Mouse (Mus musculus) T-helper 1 cell (primary cell): Measurements from ENCODE around the gene Dnajc13.

Experiments
- in situ Hi-C: fragments of 300-600 bp; cut with MboI, MseI; formaldehyde crosslinking; loops from one replicate; pipeline ENCODE4 v1.15.1; 2025; ENCODE audit warnings: high pct_unique_total_duplicates

Dnajc13 gene

DNA sequence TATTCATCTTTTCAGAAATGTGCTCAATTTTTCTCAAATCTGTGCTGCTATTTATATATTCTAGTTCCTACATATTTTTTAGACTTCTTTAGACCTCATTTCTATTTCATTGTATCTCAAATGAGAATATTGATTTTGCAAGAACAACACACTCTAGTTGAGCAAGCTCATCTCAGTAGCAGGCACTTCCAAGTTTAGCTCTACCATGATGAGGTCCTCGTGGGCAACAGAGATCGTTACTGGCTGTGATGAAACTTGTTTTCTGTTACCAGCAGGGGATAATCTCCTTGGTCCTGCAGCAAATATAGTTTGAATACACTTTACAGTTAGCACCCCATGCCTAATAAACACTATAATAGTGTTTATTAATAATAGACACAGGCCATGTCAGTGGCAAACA lies 6.6 kb downstream of the Dnajc13 start:
- in situ Hi-C loops = no loop called here

DNA sequence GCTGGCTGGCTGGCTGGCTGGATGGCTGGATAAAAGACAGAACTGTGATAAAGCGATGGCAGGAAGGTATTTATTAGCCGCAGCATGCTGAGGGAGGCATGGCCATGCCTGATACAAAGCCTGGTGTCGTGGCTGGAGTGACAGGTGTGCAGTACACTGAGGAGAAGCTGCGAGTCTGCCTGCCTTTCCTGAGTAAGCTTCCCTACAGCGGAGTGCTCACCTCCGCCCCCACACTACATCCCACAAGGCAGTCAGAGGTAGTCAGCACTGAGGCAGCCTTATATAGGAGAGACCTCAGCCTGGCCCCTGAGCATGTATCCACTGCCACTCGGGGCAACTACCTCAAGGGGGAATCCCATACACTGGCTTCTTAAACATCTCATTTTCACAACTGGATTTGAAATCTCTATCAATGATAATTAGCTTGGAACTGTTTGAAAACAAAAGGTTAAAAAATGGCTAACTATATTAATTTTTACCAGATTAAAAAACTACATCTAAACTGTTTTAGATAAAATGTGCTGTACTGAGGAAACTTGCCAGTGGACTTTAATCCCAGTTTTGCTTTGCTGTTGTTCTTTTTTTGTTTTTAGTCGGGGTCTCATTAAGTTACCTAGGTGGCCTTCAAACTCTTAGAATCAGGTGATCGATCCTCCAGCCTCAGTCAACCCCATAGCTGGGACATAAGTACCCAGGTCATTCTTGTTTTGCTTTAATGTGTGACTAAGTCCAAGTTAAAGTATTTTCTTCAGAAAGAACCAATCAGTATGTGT lies 8.1 kb downstream of the Dnajc13 start:
- in situ Hi-C loops = no loop called here

- in situ Hi-C loops = no loop called here
Observed at GRCm38 (mm10) chr9:104252637-104253036, 10.1 kb downstream of the Dnajc13 start.

DNA sequence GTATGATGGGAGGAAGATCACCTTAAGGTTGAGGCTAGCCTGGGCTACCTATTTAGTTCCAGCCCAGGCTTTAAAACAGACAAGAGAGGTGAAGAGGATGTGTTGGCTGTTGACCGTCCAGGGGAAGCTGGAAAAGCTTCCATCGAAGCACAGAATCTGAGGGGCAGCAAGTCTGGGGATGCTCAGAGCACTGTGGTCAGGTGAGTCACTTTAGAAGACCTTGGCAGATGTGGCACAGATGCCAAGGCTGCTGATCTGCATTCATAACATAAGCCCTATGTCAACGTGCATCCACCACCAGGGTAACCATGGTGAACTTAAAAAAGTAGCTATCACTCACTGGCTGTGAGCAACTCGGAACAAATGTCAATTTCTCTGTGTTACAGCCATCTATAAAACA lies 11.0 kb downstream of the Dnajc13 start:
- in situ Hi-C loops = no loop called here

GRCm38 (mm10) chr9:104251111-104251510 lies 11.6 kb downstream of the Dnajc13 start:
- in situ Hi-C loops = no loop called here

- in situ Hi-C loops = no loop called here
Observed at GRCm38 (mm10) chr9:104247307-104247987, 15.3 kb downstream of the Dnajc13 start.

GRCm38 (mm10) chr9:104243799-104244466 lies 18.8 kb downstream of the Dnajc13 start:
- in situ Hi-C loops = no loop called here

DNA sequence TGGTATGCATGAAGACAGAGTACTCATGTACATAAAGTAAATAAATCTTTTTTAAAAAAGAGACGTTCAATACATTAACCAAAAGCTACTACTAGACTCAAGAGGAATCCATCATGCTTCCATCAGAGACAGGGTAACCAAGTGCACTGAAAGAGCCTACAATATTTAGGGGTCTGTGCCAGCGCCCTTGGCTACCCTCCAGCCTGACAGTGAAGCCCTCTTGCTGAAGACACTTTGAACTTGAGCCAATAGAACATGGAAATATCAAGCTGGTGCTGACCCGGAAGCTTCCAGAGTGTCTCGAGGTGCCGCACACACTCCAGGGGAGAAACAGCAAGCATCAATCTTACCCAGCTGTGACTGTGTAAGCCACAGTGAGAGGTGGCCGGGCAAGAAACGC lies 22.6 kb downstream of the Dnajc13 start:
- in situ Hi-C loops = no loop called here

DNA sequence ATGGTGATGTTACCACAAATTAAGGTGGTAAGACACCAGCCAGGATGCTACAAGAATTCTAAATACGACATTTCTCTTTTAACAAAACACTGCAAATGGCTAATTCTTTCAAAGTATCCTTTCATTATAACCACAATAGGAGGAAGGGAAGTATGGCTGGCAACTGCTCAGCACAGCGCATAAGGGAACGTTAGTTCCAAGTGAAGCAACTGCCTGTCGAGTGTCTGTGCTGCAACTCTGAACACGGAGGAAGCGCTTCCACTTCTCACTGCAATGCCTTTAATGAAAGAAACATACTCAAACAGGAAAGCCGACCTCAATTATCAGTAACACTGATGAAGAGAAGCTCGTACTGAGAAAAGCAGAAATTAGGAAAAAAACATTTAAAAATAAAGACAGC lies 23.7 kb downstream of the Dnajc13 start:
- in situ Hi-C loops = no loop called here

DNA sequence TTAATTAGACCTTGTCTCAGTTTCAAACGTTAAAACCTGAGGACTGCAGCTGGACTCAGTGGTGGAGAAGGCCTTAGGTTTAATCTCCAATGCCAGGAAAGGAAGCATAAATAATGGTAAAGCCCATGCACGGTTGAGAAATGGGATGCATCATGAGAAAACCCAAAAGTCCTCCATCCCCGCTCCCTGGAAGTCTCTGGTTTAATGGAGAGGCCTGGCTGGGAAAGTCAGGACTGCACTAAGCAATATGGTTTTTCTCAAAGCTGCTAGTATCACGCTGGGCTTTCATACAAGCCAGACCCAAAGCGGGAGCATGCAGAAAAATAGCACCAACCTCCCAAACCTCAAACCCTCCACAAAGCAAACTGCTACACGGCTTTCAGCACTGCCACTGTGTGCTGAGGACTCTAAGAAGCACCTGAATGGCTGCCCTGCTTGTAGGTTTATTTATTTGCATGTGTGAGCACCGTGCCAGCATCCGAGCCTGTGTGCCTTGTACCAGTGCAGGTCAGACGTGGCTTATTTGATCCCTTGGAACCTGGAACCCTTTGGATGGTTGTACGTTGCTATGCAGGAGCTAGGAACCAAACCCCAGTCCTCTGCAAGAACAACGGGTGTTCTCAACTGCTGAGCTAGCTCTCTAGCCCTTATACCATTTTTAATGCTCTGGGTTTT lies 26.3 kb downstream of the Dnajc13 start:
- in situ Hi-C loops = no loop called here

GRCm38 (mm10) chr9:104235751-104236150 lies 27.0 kb downstream of the Dnajc13 start:
- in situ Hi-C loops = no loop called here

DNA sequence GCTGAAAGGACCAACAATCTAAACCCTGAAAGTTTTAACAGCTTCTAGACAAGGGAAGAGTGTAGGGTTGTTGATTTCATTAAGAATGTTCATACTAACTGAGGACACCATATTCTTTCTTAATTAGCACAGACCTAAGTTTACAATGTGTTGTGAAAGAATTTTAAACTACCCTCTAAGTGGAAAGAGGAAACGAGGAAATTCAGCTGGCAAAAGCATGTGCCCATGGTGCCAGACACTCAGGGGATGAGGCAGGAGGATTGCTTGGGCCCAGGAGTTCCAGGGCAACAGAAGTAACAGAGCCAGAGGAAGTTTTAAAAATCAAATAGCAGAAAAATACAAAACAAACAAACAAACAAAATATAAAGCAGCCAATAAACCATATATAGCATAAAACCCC lies 28.9 kb downstream of the Dnajc13 start:
- in situ Hi-C loops = no loop called here

DNA sequence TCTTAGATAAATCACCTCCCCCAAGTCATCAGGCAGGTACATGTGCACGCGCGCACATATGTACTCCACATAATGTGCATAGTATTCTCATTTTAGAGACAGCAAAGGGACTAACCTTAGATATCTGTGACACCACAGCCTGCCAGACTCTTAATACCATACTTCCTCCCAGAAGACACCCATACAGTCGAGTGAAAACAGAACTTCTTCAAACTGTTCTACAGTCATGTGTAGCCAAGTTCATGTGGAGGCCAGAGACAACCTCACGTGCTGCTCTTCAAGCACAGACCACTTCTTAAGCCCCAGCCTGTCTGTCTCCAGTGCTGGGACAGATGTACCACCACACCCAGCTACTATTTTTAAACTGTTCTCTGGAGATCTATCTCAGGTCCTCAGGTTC lies 29.7 kb downstream of the Dnajc13 start:
- in situ Hi-C loops = no loop called here

DNA sequence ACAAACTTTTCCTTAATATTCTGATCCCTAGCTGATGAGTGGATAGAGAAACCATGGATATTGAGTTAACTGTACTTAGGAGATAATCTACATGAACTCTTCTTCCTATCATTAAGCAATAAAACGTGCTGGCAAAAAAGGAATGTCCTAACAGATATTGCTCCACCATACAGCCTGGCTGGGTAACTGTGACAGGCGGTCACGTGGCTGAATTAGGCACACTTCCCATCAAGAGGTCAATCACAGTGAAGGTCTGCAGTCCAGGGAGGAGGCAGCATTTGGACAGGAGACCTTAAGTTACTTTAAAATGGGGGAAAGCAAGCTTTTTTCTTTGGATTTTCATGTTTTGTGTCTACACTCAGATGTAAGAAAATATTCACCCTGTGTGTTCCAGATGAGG lies 30.7 kb downstream of the Dnajc13 start:
- in situ Hi-C loops = no loop called here

DNA sequence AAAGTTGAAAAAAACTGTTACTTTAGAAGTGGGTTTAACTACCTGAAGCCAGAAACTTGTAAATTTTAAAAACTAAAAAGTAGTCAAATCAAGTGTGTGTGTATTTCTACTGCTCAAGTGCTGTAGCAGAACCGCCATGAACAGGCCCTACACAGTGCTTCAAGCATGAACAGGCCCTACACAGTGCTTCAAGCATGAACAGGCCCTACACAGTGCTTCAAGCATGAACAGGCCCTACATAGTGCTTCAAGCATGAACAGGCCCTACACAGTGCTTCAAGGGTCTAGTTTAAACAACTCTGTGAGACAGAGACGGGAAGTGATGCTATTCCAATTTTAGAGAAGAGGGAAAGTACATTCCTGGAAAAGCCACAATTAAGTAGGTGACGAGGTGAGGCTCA lies 51.3 kb downstream of the Dnajc13 start:
- in situ Hi-C loops = no loop called here

- in situ Hi-C loops = no loop called here
Observed at GRCm38 (mm10) chr9:104203851-104204250, 58.9 kb downstream of the Dnajc13 start.

- in situ Hi-C loops = loop anchor here (25.0 kb wide), 2 partner anchors 857 to 868 kb away; partner anchors contain the start of gene Mrpl3
Observed at GRCm38 (mm10) chr9:104194528-104194927, 68.2 kb downstream of the Dnajc13 start.

GRCm38 (mm10) chr9:104193900-104194299 lies 68.8 kb downstream of the Dnajc13 start:
- in situ Hi-C loops = loop anchor here (25.0 kb wide), 2 partner anchors 857 to 868 kb away; partner anchors contain the start of gene Mrpl3

- in situ Hi-C loops = loop anchor here (25.0 kb wide), 2 partner anchors 856 to 869 kb away; partner anchors contain the start of gene Mrpl3
Observed at GRCm38 (mm10) chr9:104193327-104193726, 69.4 kb downstream of the Dnajc13 start.

DNA sequence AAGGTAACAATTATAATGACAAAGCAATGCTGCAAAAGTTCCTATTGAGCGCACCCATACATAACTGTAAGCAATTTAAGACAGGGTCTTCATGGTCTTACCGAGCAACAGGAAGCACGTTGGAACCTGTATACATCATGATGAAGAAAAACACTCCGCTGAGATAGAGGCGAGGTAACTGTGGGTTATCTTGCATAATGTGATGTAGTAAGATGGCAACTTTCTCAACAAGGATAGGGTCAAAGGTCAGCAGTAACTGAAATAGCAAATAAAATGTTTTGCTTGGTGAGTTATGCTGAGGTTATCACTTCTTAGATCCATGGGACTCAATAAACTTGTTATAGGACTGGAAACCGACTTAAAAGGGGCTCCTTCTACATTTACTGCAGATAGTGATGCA lies 70.2 kb downstream of the Dnajc13 start:
- in situ Hi-C loops = loop anchor here (25.0 kb wide), 2 partner anchors 855 to 870 kb away; partner anchors contain the start of gene Mrpl3

DNA sequence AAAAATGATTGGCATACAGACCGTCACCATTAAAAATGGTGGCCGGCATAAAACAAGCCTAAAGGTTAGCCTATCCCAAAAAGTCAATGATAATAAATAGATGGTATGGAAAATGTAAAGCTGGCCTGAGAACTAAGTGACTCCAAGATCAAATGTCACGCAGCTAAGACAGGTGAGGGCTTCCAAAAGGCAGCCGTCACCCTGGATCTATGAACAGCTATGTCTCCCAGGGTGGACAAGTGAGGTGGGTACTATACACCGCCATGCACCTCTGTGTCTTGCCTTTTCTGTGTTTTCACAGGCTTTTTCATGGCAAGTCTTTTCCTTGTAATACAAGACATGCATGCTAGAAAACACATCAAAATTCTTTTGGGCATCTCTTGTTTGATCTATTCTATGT lies 73.1 kb downstream of the Dnajc13 start:
- in situ Hi-C loops = loop anchor here (25.0 kb wide), 2 partner anchors 852 to 873 kb away; partner anchors contain the start of gene Mrpl3

DNA sequence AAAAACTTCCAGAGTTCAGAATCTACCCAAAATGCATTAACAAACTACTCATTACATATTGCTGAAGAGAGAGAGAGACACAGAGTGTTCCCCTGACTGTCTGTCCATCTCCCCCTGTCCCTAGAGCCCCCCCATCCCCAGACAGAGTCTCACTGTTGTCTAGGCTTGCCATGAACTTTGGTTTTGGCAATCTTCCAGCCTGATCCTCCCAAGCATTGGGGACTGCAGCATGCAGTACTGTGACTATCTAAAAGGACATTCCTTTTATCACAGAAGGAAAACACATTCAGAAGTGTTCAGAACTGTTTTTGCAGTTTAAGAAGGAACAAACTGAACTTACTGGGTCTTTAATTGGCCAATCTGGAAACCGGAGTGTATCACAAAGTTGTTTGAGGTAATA lies 74.0 kb downstream of the Dnajc13 start:
- in situ Hi-C loops = loop anchor here (25.0 kb wide), 2 partner anchors 851 to 874 kb away; partner anchors contain the start of gene Mrpl3
